Mouse (Mus musculus) adrenal gland, postnatal 10 days (tissue): Measurements from ENCODE around the gene Trim67. TPM values are rescaled to one million over a fixed set of nuclear protein-coding genes. Genes with fewer than 3 reads are reported as not detected.

Experiments
- DNase-seq: peaks from one replicate; pipeline ENCODE4 v3.0.0; 2021; ENCODE audit warnings: mixed read lengths
- total RNA-seq, 2 experiments: library from RNA; stranded (reverse); gene quantifications; 2 replicates each; pipeline ENCODE4 v1.2.3; 2021

The Trim67 gene
- total RNA-seq, 2 experiments from 2014 or later = 2.9 to 6.5 TPM

- no peak for DNase-seq
These were observed 85.2 kb downstream of the Trim67 start for GRCm38 (mm10) chr8:124878141-124878540.

- DNase-seq = no peak
These were observed 86.1 kb downstream of the Trim67 start for GRCm38 (mm10) chr8:124878946-124879526.

Other genes with a start within 250 kb of the Trim67 start
- gene Agt, start 223.4 kb upstream of the Trim67 start, total RNA-seq = 100 to 1,000 TPM; 124 to 320 TPM
- gene Capn9, start 217.0 kb upstream of the Trim67 start, total RNA-seq = under 1 TPM in 1 of 2 experiments, not detected in 1; 0.18 TPM
- gene 2310022B05Rik, start 129.7 kb upstream of the Trim67 start, total RNA-seq = 10 to 100 TPM; 42.5 to 43.2 TPM
- 10 to 100 TPM; 41.8 to 47.1 TPM for gene Ttc13, start 71.1 kb upstream of the Trim67 start, total RNA-seq
- 10 to 100 TPM in 1 of 2 experiments, 1 to 10 TPM in 1; 8.4 to 13.4 TPM for gene Arv1, start 71.0 kb upstream of the Trim67 start, total RNA-seq
- 1 to 10 TPM; 3.7 to 3.9 TPM for gene Fam89a, start 41.3 kb upstream of the Trim67 start, total RNA-seq
- gene Gnpat, start 69.9 kb downstream of the Trim67 start, total RNA-seq = 100 to 1,000 TPM; 126 to 173 TPM
- 10 to 100 TPM; 23.6 to 27.4 TPM for gene 2810004N23Rik, start 70.0 kb downstream of the Trim67 start, total RNA-seq
- gene Exoc8, start 104.6 kb downstream of the Trim67 start, total RNA-seq = 10 to 100 TPM; 21.0 to 21.1 TPM
- gene Sprtn, start 104.8 kb downstream of the Trim67 start, total RNA-seq = 10 to 100 TPM; 20.2 to 21.3 TPM
- gene Egln1, start 156.2 kb downstream of the Trim67 start, total RNA-seq = 10 to 100 TPM; 66.9 to 73.0 TPM
- gene Tsnax, start 219.9 kb downstream of the Trim67 start, total RNA-seq = 10 to 100 TPM; 71.1 to 80.4 TPM